Mouse (Mus musculus) ES-E14 (cell line): ENCODE measurements around the gene Lmntd2. TPM values are rescaled to one million over a fixed set of nuclear protein-coding genes. Genes with fewer than 3 reads are reported as not detected.
A peak's percentile ranks its signal among the peaks of the same experiment; 100 is the strongest.

Source experiments
- DNase-seq: peaks from one replicate; pipeline ENCODE4 v3.0.0-alpha.2; 2013; ENCODE audit warnings: low read depth, low spot score
- H3K27ac ChIP-seq: 2 replicates; pipeline ENCODE4 v1.5.1; 2012; ENCODE audit warnings: low read depth, mild to moderate bottlenecking, low read length, moderate library complexity, mixed read lengths; ENCODE audit not compliant: poor library complexity, insufficient read depth, severe bottlenecking
- H3K36me3 ChIP-seq: 2 replicates; pipeline ENCODE4 v1.6.1; 2012; ENCODE audit warnings: mild to moderate bottlenecking, low read length, moderate library complexity, mixed read lengths; ENCODE audit not compliant: control insufficient read depth, poor library complexity, insufficient read depth, severe bottlenecking
- H3K4me1 ChIP-seq, 2 experiments: fragments of 150-350 bp in 1 of 2; sonication (generic) in 1 of 2; 2 replicates each; pipeline ENCODE4 v1.6.1; 2012; ENCODE audit warnings: low read length in 2 of 2, mild to moderate bottlenecking in 1 of 2, mixed read lengths in 1 of 2; ENCODE audit not compliant: control insufficient read depth in 2 of 2, insufficient read depth in 2 of 2, poor library complexity in 1 of 2
- H3K4me3 ChIP-seq, 2 experiments: fragments of 150-350 bp in 1 of 2; sonication (generic) in 1 of 2; 2 replicates each; pipeline ENCODE4 v1.5.1; 2012; ENCODE audit warnings: low read length in 2 of 2, low read depth in 1 of 2, mild to moderate bottlenecking in 1 of 2, mixed read lengths in 1 of 2; ENCODE audit not compliant: insufficient read depth in 1 of 2, poor library complexity in 1 of 2, severe bottlenecking in 1 of 2
- H3K9ac ChIP-seq: 2 replicates; pipeline ENCODE4 v1.6.1; 2012; ENCODE audit warnings: low read depth, mild to moderate bottlenecking, low read length, mixed read lengths; ENCODE audit not compliant: poor library complexity, insufficient read depth, severe bottlenecking
- H3K9me3 ChIP-seq: fragments of 150-350 bp; sonication (generic); 2 replicates; pipeline ENCODE4 v1.6.1; 2012; ENCODE audit warnings: low read depth, mild to moderate bottlenecking, low read length; ENCODE audit not compliant: control insufficient read depth, insufficient read depth
- CHD2 ChIP-seq: IDR thresholded peaks from 2 replicates; pipeline ENCODE4 v1.6.1; 2014; ENCODE audit warnings: mild to moderate bottlenecking, low read depth, low read length, inconsistent platforms
- HCFC1 ChIP-seq: IDR thresholded peaks from 2 replicates; pipeline ENCODE4 v1.6.1; 2012; ENCODE audit warnings: low read length, inconsistent platforms, borderline replicate concordance; ENCODE audit not compliant: insufficient read depth
- MAFK ChIP-seq: IDR thresholded peaks from 2 replicates; pipeline ENCODE4 v1.6.1; 2014; ENCODE audit warnings: mild to moderate bottlenecking, low read depth, low read length, inconsistent platforms; ENCODE audit not compliant: insufficient read depth
- ZC3H11A ChIP-seq: IDR thresholded peaks from 2 replicates; pipeline ENCODE4 v1.6.1; 2012; ENCODE audit warnings: low read depth, mild to moderate bottlenecking, inconsistent platforms, low read length, borderline replicate concordance
- ZNF384 ChIP-seq: IDR thresholded peaks from 2 replicates; pipeline ENCODE4 v1.6.1; 2012; ENCODE audit warnings: low read depth, low read length, inconsistent platforms
- in situ Hi-C, 2 experiments: fragments of 600-800 bp; cut with MboI; formaldehyde crosslinking; loops; one replicate each; pipeline ENCODE4 v1.15.1; 2025; ENCODE audit warnings: low sequenced_read_pairs in 2 of 2, inconsistent platforms in 1 of 2; ENCODE audit not compliant: unreplicated experiment in 2 of 2
- total RNA-seq: library from RNA; depleted of rRNA; stranded (reverse); fragments of 300-350 nt; gene quantifications from 2 replicates; pipeline ENCODE4 v1.2.3, GENCODE M21; 2012

Lmntd2 gene
- total RNA-seq, 1 experiment = 4.0 TPM

DNA sequence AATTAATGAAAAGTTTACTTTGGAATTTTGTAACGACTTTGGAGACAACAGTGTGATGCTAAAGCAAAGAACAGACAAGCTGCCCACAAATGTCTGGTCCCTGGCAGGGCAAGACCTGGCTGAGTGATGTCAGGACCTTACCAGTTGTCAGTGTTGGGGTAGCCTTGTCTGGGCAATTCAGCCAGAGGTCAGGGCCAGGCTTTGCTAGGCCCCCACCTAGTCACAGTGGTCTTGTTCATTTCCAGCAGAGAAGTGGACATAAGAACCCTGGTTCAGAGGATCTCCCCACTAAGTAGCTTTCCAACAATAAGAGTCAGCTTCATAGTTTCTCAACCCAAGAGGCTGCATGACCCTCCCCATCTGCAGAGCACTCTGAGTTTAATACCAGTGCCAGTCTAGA, 6.5 kb upstream of the Lmntd2 start:
- Histone ChIP-seq H3K36me3 (peaks cover 18% of the 10 kb centered on the region), H3K27ac (no peak overlapping the region), H3K9ac (no peak overlapping the region), H3K4me1 (peaks cover 0 to 28% of the 10 kb centered on the region in 2 experiments; a peak in 3 of 4 replicates), H3K4me3 (peak overlapping the region in 1 of 2 experiments; percentile 77; a peak in 2 of 4 replicates), H3K9me3 (no peaks in the 10 kb centered on the region)
- no peak for DNase-seq
- in situ Hi-C loops = no loop called here
- TF ChIP-seq MAFK (no peak), HCFC1 (no peak), ZNF384 (no peak), ZC3H11A (no peak), CHD2 (no peak)

DNA sequence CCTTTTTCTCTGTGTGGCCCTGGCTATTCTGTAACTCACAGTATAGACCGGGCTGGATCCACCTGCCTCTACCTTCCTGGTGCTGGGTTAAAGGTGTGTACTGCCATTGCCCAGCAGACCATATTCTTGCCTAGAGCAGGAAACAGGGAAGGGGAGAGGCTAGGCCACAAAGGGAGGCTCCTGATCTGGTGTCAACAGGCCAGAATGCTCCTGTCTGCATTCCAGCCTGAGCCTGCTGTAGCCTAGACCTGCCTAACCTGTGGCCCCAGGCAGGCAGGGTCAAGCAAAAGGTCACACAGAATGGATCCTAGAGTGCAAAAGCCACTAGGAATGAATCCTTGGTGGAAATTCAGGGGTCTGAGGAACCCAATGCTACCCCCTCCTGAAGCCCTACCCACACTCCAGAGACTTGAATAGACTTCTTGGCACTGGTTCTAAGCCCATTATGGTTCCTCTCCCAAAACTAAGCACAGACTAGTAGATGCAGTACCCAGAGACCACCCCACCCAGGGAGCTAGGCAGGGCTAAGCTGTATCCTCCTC, 5.7 kb upstream of the Lmntd2 start:
- Histone ChIP-seq H3K9me3 (no peaks in the 10 kb centered on the region), H3K9ac (no peak overlapping the region), H3K36me3 (peaks cover 18% of the 10 kb centered on the region), H3K4me1 (peaks cover 0 to 32% of the 10 kb centered on the region in 2 experiments; a peak in 3 of 4 replicates), H3K27ac (no peak overlapping the region), H3K4me3 (no peak overlapping the region)
- in situ Hi-C loops = no loop called here
- no peak for DNase-seq
- TF ChIP-seq ZNF384 (no peak), ZC3H11A (no peak), CHD2 (no peak), MAFK (no peak), HCFC1 (no peak)

DNA sequence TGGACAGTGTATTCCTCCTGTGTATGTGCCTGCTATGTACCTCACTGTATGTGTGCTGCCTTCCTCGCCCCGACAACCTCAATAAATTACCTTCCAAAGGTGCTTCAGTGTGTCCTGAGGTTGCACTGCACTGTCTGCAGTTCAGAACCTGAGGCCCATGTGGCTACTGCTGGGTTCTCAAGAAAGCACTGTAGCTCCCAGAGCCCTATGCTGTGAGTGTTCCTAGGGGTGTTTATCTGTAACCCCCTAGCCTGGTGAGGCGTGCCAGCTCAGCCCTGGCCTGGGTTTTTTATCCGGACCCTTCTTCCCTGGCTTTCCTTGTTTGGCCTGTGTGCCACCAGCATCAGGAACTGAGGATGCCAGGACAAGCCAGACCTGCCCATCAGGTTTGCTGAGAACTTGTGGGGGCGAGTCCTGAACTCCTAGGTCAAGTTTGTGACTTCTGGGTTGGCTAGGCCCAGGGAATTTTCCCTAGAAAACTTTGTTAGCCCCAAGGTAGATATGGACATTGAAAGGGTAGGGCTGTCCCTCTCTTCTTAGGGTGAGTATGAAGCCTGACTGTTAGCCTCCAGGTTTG, 4.8 kb upstream of the Lmntd2 start:
- Histone ChIP-seq H3K27ac (no peak overlapping the region), H3K4me1 (peaks cover 3 to 37% of the 10 kb centered on the region in 2 experiments; a peak in 3 of 4 replicates), H3K36me3 (peaks cover 18% of the 10 kb centered on the region), H3K9me3 (no peaks in the 10 kb centered on the region), H3K9ac (no peak overlapping the region), H3K4me3 (no peak overlapping the region)
- no peak for DNase-seq
- TF ChIP-seq MAFK (no peak), CHD2 (no peak), ZNF384 (no peak), ZC3H11A (no peak), HCFC1 (no peak)
- in situ Hi-C loops = no loop called here

DNA sequence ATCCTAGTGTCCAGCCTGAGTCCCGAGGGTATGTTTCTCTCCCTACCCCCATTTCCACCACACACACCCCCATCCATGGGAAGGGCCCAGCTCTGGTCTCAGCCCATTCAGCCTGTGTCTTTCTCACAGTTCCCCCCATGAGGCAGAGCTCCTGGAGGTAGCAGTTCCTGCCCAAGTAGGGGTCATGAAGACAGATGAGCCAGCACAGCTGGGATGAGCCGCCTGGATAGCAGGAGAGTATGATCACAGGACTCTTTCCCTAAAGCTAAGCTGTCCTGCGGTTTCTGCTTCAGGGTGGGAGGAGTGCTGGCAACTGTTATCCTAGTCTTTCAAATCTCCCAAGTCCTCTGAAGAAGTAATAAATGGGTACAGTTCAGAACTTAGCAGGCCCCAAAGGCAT, 4.3 kb upstream of the Lmntd2 start:
- Histone ChIP-seq H3K27ac (no peak overlapping the region), H3K4me3 (no peak overlapping the region), H3K9ac (no peak overlapping the region), H3K36me3 (peaks cover 18% of the 10 kb centered on the region), H3K9me3 (no peaks in the 10 kb centered on the region), H3K4me1 (peaks cover 3 to 42% of the 10 kb centered on the region in 2 experiments; a peak in 3 of 4 replicates)
- no peak for TF ChIP-seq MAFK
- TF ChIP-seq ZC3H11A = no peak
- TF ChIP-seq ZNF384 = no peak
- no peak for TF ChIP-seq HCFC1
- TF ChIP-seq CHD2 = no peak
- DNase-seq = no peak
- in situ Hi-C loops = no loop called here
